Mouse (Mus musculus): ENCODE data around the gene Olfr1098.

Gene Olfr1098

GRCm38 (mm10) chr2:86924445-86924844, at the start of gene Olfr1098:
Olfr1098 (minus strand) TSS chr2:86924545.
- DNase-seq (ENCODE audit: low read depth, low spot score), result no peak

GRCm38 (mm10) chr2:86960593-86960992, 36.2 kb upstream of the Olfr1098 start, which contains the start of gene Olfr1099:
Olfr1099 (minus strand) TSS chr2:86960693.
- no peak for DNase-seq (ENCODE audit: low read depth, low spot score)

GRCm38 (mm10) chr2:86926557-86926956, 2.2 kb upstream of the Olfr1098 start:
- DNase-seq (ENCODE audit: low read depth, low spot score), result peak; percentile 38

DNA sequence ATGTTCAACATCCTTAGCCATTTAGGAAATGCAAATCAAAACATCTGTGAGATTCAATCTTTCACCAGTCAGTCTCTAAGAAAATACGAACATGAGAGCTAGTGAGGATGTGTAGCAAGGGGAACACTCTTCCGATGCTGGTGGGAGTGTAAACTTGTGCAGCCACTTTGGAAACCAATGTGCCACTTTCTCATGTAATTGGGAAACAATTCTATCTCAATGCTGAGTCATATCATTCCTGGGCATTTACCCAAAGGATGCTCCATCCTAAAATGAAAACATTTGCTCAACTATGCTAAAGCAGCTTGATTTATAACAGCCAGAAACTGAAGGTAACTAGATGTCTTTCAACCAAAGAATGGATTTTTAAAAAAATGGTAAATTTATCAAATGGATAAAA, 18.7 kb downstream of the Olfr1098 start:
- peak; percentile 23 for DNase-seq (ENCODE audit: low read depth, low spot score)

GRCm38 (mm10) chr2:86892116-86892515, 32.2 kb downstream of the Olfr1098 start, which contains the start of gene Olfr1097:
Olfr1097 (minus strand) TSS chr2:86892216.
- DNase-seq (ENCODE audit: low read depth, low spot score), result no peak

GRCm38 (mm10) chr2:86874702-86875101, 49.6 kb downstream of the Olfr1098 start, which contains the start of gene Gm13723:
Gm13723 (minus strand) TSS chr2:86874802.
- no peak for DNase-seq (ENCODE audit: low read depth, low spot score)
